Mouse (Mus musculus) megakaryocyte, embryonic 14.5 days (primary cell): ENCODE measurements at regions not wholly inside any gene's neighbourhood (a gene's known extent, or its start where the extent isn't known, plus 50 kb on each side); places are given as distances from the start of the nearest gene placed in this dataset.

Experiments
- H3K27me3 ChIP-seq: replicated peaks from 2 replicates; pipeline ENCODE3; 2012; ENCODE audit warnings: inconsistent platforms
- H3K36me3 ChIP-seq: replicated peaks from 2 replicates; pipeline ENCODE3; 2012; ENCODE audit warnings: low read length, inconsistent platforms, mixed read lengths
- H3K4me1 ChIP-seq: 2 replicates; pipeline ENCODE4 v1.6.1; 2012; ENCODE audit warnings: inconsistent platforms
- H3K4me3 ChIP-seq: replicated peaks from 2 replicates; pipeline ENCODE3; 2012; ENCODE audit warnings: moderate library complexity, mild to moderate bottlenecking, inconsistent platforms
- H3K9me3 ChIP-seq: 2 replicates; pipeline ENCODE4 v1.6.1; 2012; ENCODE audit warnings: inconsistent platforms
- FLI1 ChIP-seq: IDR thresholded peaks from 2 replicates; pipeline ENCODE4 v1.6.1; 2012; ENCODE audit warnings: low read length, inconsistent platforms, mixed read lengths
- GATA1 ChIP-seq: IDR thresholded peaks from 3 replicates; pipeline ENCODE4 v1.6.1; 2012; ENCODE audit warnings: mixed read lengths, low read length, inconsistent platforms, borderline replicate concordance

GRCm38 (mm10) chr13:118979505-118979904 is 309.9 kb downstream of the Fgf10 start:
- Histone ChIP-seq H3K9me3 (no peaks in the 10 kb centered on the region), H3K4me3 (no peak overlapping the region), H3K27me3 (no peaks in the 10 kb centered on the region), H3K4me1 (no peaks in the 10 kb centered on the region), H3K36me3 (no peaks in the 10 kb centered on the region)
- TF ChIP-seq GATA1 (no peak), FLI1 (no peak)

GRCm38 (mm10) chr13:118981196-118981810 is 311.7 kb downstream of the Fgf10 start:
- Histone ChIP-seq H3K4me1 (no peaks in the 10 kb centered on the region), H3K27me3 (no peaks in the 10 kb centered on the region), H3K36me3 (no peaks in the 10 kb centered on the region), H3K9me3 (0 out of 2 replicates have a peak, but pooled peaks cover 3% of the 10 kb centered on the region), H3K4me3 (no peak overlapping the region)
- TF ChIP-seq GATA1 = no peak
- no peak for TF ChIP-seq FLI1

GRCm38 (mm10) chr13:118985285-118985684 is 315.7 kb downstream of the Fgf10 start:
- no peaks in the 10 kb centered on the region for H3K4me1 ChIP-seq
- H3K27me3 ChIP-seq = no peaks in the 10 kb centered on the region
- TF ChIP-seq GATA1 = no peak
- no peak for TF ChIP-seq FLI1
- 0 out of 2 replicates have a peak, but pooled peaks cover 6% of the 10 kb centered on the region for H3K9me3 ChIP-seq
- no peaks in the 10 kb centered on the region for H3K36me3 ChIP-seq
- no peak overlapping the region for H3K4me3 ChIP-seq

- TF ChIP-seq GATA1 (no peak), FLI1 (no peak)
- H3K9me3 ChIP-seq = no peaks in the 10 kb centered on the region
- no peaks in the 10 kb centered on the region for H3K36me3 ChIP-seq
- H3K27me3 ChIP-seq = no peaks in the 10 kb centered on the region
- no peak overlapping the region for H3K4me3 ChIP-seq
- H3K4me1 ChIP-seq = no peaks in the 10 kb centered on the region
These were observed 355.8 kb downstream of the Fgf10 start for GRCm38 (mm10) chr13:119025305-119025975.

- no peaks in the 10 kb centered on the region for H3K27me3 ChIP-seq
- H3K9me3 ChIP-seq = no peaks in the 10 kb centered on the region
- no peak overlapping the region for H3K4me3 ChIP-seq
- no peak for TF ChIP-seq GATA1
- TF ChIP-seq FLI1 = no peak
- no peaks in the 10 kb centered on the region for H3K4me1 ChIP-seq
- H3K36me3 ChIP-seq = no peaks in the 10 kb centered on the region
These were observed 370.0 kb downstream of the Fgf10 start for GRCm38 (mm10) chr13:119039616-119040015.

- no peaks in the 10 kb centered on the region for H3K9me3 ChIP-seq
- no peak overlapping the region for H3K4me3 ChIP-seq
- no peaks in the 10 kb centered on the region for H3K27me3 ChIP-seq
- no peaks in the 10 kb centered on the region for H3K36me3 ChIP-seq
- no peaks in the 10 kb centered on the region for H3K4me1 ChIP-seq
- no peak for TF ChIP-seq GATA1
- no peak for TF ChIP-seq FLI1
These were observed 375.5 kb downstream of the Fgf10 start for GRCm38 (mm10) chr13:119045112-119045511.

- TF ChIP-seq GATA1 (no peak), FLI1 (no peak)
- Histone ChIP-seq H3K4me1 (no peaks in the 10 kb centered on the region), H3K36me3 (no peaks in the 10 kb centered on the region), H3K9me3 (peaks cover 4% of the 10 kb centered on the region; the same call in 1 of the 2 replicates), H3K27me3 (no peaks in the 10 kb centered on the region), H3K4me3 (no peak overlapping the region)
These were observed 359.4 kb upstream of the Paip1 start for GRCm38 (mm10) chr13:119068745-119069580.

GRCm38 (mm10) chr13:119069581-119069936 is 358.8 kb upstream of the Paip1 start:
- Histone ChIP-seq H3K36me3 (no peaks in the 10 kb centered on the region), H3K27me3 (no peaks in the 10 kb centered on the region), H3K4me1 (no peaks in the 10 kb centered on the region), H3K4me3 (no peak overlapping the region), H3K9me3 (peaks cover 4% of the 10 kb centered on the region; the same call in 1 of the 2 replicates)
- no peak for TF ChIP-seq FLI1
- no peak for TF ChIP-seq GATA1

GRCm38 (mm10) chr13:119079243-119079642 is 349.2 kb upstream of the Paip1 start:
- TF ChIP-seq FLI1 (no peak), GATA1 (no peak)
- no peaks in the 10 kb centered on the region for H3K27me3 ChIP-seq

GRCm38 (mm10) chr13:119081691-119082090 is 346.7 kb upstream of the Paip1 start:
- H3K4me1 ChIP-seq = no peaks in the 10 kb centered on the region
- no peaks in the 10 kb centered on the region for H3K27me3 ChIP-seq
- H3K9me3 ChIP-seq = no peaks in the 10 kb centered on the region
- no peak overlapping the region for H3K4me3 ChIP-seq
- TF ChIP-seq GATA1 (no peak), FLI1 (no peak)
- H3K36me3 ChIP-seq = no peaks in the 10 kb centered on the region

More at GRCm38 (mm10) chr13:119079243-119079642, 349.2 kb upstream of the Paip1 start:
- no peaks in the 10 kb centered on the region for H3K9me3 ChIP-seq
- no peaks in the 10 kb centered on the region for H3K36me3 ChIP-seq
- H3K4me3 ChIP-seq = no peak overlapping the region
- no peaks in the 10 kb centered on the region for H3K4me1 ChIP-seq
